Mouse (Mus musculus) erythroblast, embryonic 14.5 days (primary cell): ENCODE data around the gene Xcr1. TPM values are rescaled to one million over a fixed set of nuclear protein-coding genes. Genes with fewer than 3 reads are reported as not detected.
A peak's percentile ranks its signal among the peaks of the same experiment; 100 is the strongest.

ENCODE experiments used
- H3K27me3 ChIP-seq: 2 replicates; pipeline ENCODE4 v1.6.1; 2012; ENCODE audit warnings: inconsistent platforms; ENCODE audit not compliant: control insufficient read depth
- H3K36me3 ChIP-seq: 2 replicates; pipeline ENCODE4 v1.6.1; 2012; ENCODE audit warnings: mild to moderate bottlenecking, inconsistent platforms; ENCODE audit not compliant: control insufficient read depth
- H3K4me1 ChIP-seq: 2 replicates; pipeline ENCODE4 v1.6.1; 2012; ENCODE audit warnings: inconsistent platforms; ENCODE audit not compliant: control insufficient read depth
- H3K4me3 ChIP-seq: replicated peaks from 2 replicates; pipeline ENCODE3; 2012; ENCODE audit warnings: moderate library complexity, mild to moderate bottlenecking, inconsistent platforms
- H3K9me3 ChIP-seq: 2 replicates; pipeline ENCODE4 v1.6.1; 2012; ENCODE audit warnings: low read length, inconsistent platforms, mixed read lengths; ENCODE audit not compliant: control insufficient read depth
- GATA1 ChIP-seq: IDR thresholded peaks from 2 replicates; pipeline ENCODE4 v1.6.1; 2012; ENCODE audit warnings: low read length, inconsistent platforms, mixed read lengths
- TAL1 ChIP-seq: IDR thresholded peaks from 3 replicates; pipeline ENCODE4 v1.6.1; 2012; ENCODE audit warnings: low read length, inconsistent platforms, mixed read lengths
- polyA plus RNA-seq: library from polyadenylated mRNA; stranded (reverse); fragments of >175 nt; gene quantifications from 2 replicates; pipeline ENCODE4 v1.2.3, GENCODE M21; 2012

The Xcr1 gene
- polyA plus RNA-seq, result not detected in 2 replicates

DNA sequence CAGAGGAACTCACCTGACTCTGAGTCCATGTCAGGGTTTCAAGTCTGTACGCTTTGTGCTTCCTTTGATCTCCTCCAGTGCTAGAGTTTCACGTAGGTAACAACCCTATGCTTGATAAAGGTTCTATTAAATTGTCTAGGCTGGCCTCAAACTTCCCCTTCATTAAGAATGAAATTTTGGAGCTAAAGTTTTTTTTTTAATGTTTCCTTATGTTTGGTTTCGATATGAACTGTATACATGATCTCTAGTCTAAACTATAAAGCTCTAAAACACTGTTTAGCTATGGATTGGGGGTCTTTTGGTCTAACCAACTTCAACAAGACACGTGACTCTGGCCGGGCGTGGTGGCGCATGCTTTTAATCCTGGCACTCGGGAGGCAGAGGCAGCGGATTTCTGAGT lies at the start of gene Xcr1:
Xcr1 (minus strand) TSS at position 101 of the 400 bp plus-strand sequence.
- no peak within 1 kb of the TSS for H3K4me3 ChIP-seq

DNA sequence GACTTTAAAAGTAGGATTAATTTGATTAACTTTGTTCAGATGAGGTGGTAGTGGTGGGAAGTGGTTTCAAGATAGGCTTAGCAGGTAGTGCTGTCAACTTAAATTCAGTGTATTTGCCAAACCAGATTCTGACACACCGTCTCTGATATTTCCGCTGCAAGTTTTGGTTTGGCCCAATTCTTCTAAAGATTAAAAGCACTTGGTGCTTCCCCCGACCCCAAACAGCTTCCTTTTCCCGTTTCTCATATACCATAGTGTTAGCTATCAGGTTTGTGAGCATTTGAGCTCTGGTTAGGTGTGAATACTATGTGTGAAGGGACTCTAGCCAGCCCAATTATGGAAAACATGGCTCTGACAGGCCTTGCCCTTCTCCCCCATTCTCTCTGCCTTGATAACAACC lies 10.2 kb upstream of the Xcr1 start:
- H3K4me1 ChIP-seq, result no peaks in the 10 kb centered on the region
- no peaks in the 10 kb centered on the region for H3K27me3 ChIP-seq
- no peaks in the 10 kb centered on the region for H3K9me3 ChIP-seq
- H3K36me3 ChIP-seq, result no peaks in the 10 kb centered on the region
- H3K4me3 ChIP-seq, result no peak overlapping the region
- TF ChIP-seq TAL1 (no peak), GATA1 (no peak)

More for the DNA sequence above, at the start of gene Xcr1:
- no peaks in the 10 kb centered on the region for H3K4me1 ChIP-seq
- H3K27me3 ChIP-seq, result no peaks in the 10 kb centered on the region
- no peaks in the 10 kb centered on the region for H3K36me3 ChIP-seq
- no peaks in the 10 kb centered on the region for H3K9me3 ChIP-seq
- TF ChIP-seq GATA1, result no peak
- no peak for TF ChIP-seq TAL1

DNA sequence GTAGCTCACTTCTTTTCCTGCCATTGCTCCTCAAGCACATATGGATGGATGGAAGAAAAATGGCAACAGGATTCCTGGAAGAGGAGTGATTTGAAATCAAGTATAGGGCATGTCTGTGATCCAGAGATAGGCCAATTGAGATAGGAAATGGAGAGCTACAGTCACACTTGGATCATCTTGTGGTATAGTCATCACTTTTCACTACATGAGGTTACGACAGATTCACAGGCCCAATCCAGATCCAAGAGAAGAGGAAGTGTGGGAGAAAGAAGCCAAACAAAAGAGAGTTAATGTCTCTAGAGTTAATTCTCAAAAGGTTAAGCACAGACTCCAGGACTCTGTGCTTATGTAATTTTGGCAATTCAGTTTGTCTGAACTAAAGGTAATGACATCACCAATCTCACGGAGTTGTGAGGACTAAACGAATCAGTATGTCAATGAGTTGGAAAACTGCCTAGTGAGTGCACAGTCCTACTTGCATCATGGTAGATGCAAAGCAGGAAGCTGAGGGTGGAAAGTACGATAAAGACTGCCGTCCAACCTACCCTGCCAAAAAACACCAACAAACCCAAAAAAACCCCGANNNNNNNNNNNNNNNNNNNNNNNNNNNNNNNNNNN lies 7.4 kb upstream of the Xcr1 start:
- H3K36me3 ChIP-seq, result no peaks in the 10 kb centered on the region
- H3K9me3 ChIP-seq, result no peaks in the 10 kb centered on the region
- no peaks in the 10 kb centered on the region for H3K27me3 ChIP-seq
- TF ChIP-seq GATA1, result no peak
- no peak for TF ChIP-seq TAL1
- no peak overlapping the region for H3K4me3 ChIP-seq
- H3K4me1 ChIP-seq, result no peaks in the 10 kb centered on the region

GRCm38 (mm10) chr9:123863641-123864040 lies 1.8 kb upstream of the Xcr1 start:
- H3K27me3 ChIP-seq, result no peaks in the 10 kb centered on the region
- no peaks in the 10 kb centered on the region for H3K36me3 ChIP-seq
- H3K4me3 ChIP-seq, result no peak overlapping the region
- TF ChIP-seq TAL1, result no peak
- no peaks in the 10 kb centered on the region for H3K9me3 ChIP-seq
- no peaks in the 10 kb centered on the region for H3K4me1 ChIP-seq

DNA sequence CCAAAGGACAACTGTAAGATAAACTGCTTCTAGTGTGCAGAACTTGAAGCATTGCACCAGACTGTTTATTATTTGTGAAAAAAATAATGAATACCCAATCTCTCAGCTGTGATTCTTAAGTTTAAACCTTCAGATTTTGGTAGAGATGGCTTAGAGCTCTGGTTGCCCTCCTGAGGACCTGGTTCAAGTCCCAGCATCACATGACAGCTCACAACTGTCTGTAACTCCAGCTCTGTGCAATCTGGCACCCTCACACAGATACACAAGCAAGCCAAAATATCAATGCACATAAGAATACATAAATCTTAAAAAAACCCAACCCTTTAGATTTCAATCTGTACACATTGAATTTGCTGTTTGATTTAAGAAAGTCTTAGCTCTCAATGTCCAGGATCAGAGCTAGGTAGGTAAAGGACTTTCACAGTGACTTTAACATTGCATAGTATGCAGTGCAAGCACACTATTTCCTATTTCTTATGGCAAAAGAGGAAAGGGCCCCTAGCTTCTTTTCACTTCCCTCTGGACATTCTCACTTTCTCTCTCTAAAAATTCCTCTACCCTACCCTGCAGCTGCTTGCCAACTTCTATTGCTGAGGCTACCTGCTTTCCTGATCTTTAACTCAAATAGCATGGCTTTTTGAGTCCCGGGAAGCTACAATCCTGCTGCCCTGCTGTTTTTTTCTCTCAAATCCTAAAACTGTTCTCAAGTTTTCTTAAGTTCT lies 1.2 kb upstream of the Xcr1 start:
- H3K36me3 ChIP-seq, result no peaks in the 10 kb centered on the region
- no peaks in the 10 kb centered on the region for H3K9me3 ChIP-seq
- TF ChIP-seq TAL1, result no peak
- no peak overlapping the region for H3K4me3 ChIP-seq
- H3K27me3 ChIP-seq, result no peaks in the 10 kb centered on the region
- no peaks in the 10 kb centered on the region for H3K4me1 ChIP-seq

GRCm38 (mm10) chr9:123856836-123857235 lies 5.0 kb downstream of the Xcr1 start:
- H3K36me3 ChIP-seq, result no peaks in the 10 kb centered on the region
- H3K4me1 ChIP-seq, result peaks cover 8% of the 10 kb centered on the region
- H3K27me3 ChIP-seq, result peaks cover 4% of the 10 kb centered on the region
- no peak for TF ChIP-seq TAL1
- TF ChIP-seq GATA1, result no peak
- H3K4me3 ChIP-seq, result no peak overlapping the region
- H3K9me3 ChIP-seq, result no peaks in the 10 kb centered on the region

- no peaks in the 10 kb centered on the region for H3K9me3 ChIP-seq
- TF ChIP-seq GATA1 (no peak), TAL1 (no peak)
- peak overlapping the region; percentile 78 for H3K4me3 ChIP-seq
- H3K36me3 ChIP-seq, result no peaks in the 10 kb centered on the region; the same call in 1 of the 2 replicates
- peaks cover 41% of the 10 kb centered on the region for H3K4me1 ChIP-seq
- peaks cover 4% of the 10 kb centered on the region for H3K27me3 ChIP-seq
These were observed 9.1 kb downstream of the Xcr1 start for GRCm38 (mm10) chr9:123852449-123853390.

DNA sequence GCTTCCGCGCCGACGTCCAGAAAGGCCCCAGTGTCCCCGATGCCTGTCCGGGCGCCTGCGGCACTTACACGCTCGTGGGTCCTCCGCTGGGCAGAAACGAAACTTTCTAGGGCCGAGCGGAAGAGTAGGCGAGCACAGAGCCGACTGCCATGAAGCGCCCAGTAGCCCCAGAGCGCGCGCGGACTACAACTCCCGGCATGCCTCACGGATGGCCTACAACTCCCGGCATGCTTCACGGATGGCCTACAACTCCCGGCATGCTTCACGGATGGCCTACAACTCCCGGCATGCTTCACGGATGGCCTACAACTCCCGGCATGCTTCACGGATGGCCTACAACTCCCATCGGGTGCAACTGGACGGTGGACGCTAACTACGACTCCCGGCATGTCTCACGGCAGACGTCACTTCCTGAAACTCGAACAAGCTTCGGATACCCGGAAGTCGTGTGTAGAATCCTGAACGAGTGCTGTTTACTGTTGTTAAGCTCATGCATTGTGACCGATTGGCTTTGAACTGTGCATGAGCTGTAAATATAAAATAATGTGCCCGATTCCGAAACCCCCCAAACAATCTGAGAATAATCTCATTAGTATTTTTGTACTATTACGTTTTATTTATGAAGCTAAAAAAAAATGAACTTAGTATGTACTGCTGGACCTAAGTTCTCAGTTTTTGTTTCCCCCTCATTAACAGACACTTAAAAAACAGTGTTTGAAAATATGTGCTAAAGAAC lies 9.9 kb downstream of the Xcr1 start, which contains the start of gene Fyco1:
Fyco1 (minus strand) TSS at position 187 of the 736 bp plus-strand sequence.
- no peak for TF ChIP-seq GATA1
- no peak for TF ChIP-seq TAL1
- H3K36me3 ChIP-seq, result no peaks in the 10 kb centered on the region; the same call in 1 of the 2 replicates

More for the DNA sequence above, 9.9 kb downstream of the Xcr1 start, which contains the start of gene Fyco1:
- H3K9me3 ChIP-seq, result no peaks in the 10 kb centered on the region
- peak within 1 kb of the TSS; percentile 78 for H3K4me3 ChIP-seq
- H3K4me1 ChIP-seq, result peaks cover 46% of the 10 kb centered on the region
- peaks cover 4% of the 10 kb centered on the region for H3K27me3 ChIP-seq
